Mouse (Mus musculus) limb, embryonic 14.5 days (tissue): ENCODE data around the gene Ispd. TPM values are rescaled to one million over a fixed set of nuclear protein-coding genes. Genes with fewer than 3 reads are reported as not detected.
A peak's percentile ranks its signal among the peaks of the same experiment; 100 is the strongest.

Experiments used
- ATAC-seq: fragments of 200-750 bp; cut with Nextera tagmentation; 2 replicates; pipeline ENCODE4 v1.8.0; 2017; ENCODE audit warnings: low read depth, moderate number of reproducible peaks, moderate TSS enrichment; ENCODE audit not compliant: low FRiP score
- DNase-seq: peaks from one replicate; pipeline ENCODE4 v3.0.0-alpha.2; 2015; ENCODE audit warnings: low spot score
- H3K27ac ChIP-seq: fragments of 300-500 bp; sonication (generic); replicated peaks from 2 replicates; pipeline ENCODE4 v1.5.1; 2014; ENCODE audit warnings: low read depth, mild to moderate bottlenecking, low read length, moderate library complexity, mixed read lengths
- H3K27me3 ChIP-seq: fragments of 300-500 bp; sonication (generic); 2 replicates; pipeline ENCODE4 v1.6.1; 2014; ENCODE audit warnings: low read length, mixed read lengths; ENCODE audit not compliant: control insufficient read depth, insufficient read depth
- H3K36me3 ChIP-seq: fragments of 300-500 bp; sonication (generic); 2 replicates; pipeline ENCODE4 v1.6.1; 2014; ENCODE audit warnings: mild to moderate bottlenecking, low read length, moderate library complexity, mixed read lengths; ENCODE audit not compliant: control insufficient read depth, insufficient read depth
- H3K4me1 ChIP-seq: fragments of 300-500 bp; sonication (generic); 2 replicates; pipeline ENCODE4 v1.6.1; 2014; ENCODE audit warnings: antibody characterized with exemption, low read length, mixed read lengths; ENCODE audit not compliant: control insufficient read depth, insufficient read depth
- H3K4me2 ChIP-seq: fragments of 300-500 bp; sonication (generic); replicated peaks from 2 replicates; pipeline ENCODE4 v1.6.1; 2014; ENCODE audit warnings: low read depth, mild to moderate bottlenecking, low read length, moderate library complexity; ENCODE audit not compliant: severe bottlenecking
- H3K4me3 ChIP-seq: fragments of 300-500 bp; sonication (generic); replicated peaks from 2 replicates; pipeline ENCODE4 v1.5.1; 2014; ENCODE audit warnings: low read length
- H3K9ac ChIP-seq: fragments of 300-500 bp; sonication (generic); 2 replicates; pipeline ENCODE4 v1.6.1; 2014; ENCODE audit warnings: mild to moderate bottlenecking, low read depth, low read length, moderate library complexity; ENCODE audit not compliant: severe bottlenecking
- H3K9me3 ChIP-seq: fragments of 300-500 bp; sonication (generic); 2 replicates; pipeline ENCODE4 v1.6.1; 2016; ENCODE audit warnings: low read length; ENCODE audit not compliant: control insufficient read depth
- POLR2A ChIP-seq: fragments of 200-500 bp; IDR thresholded peaks from 2 replicates; pipeline ENCODE4 v1.8.0; 2012; ENCODE audit warnings: inconsistent platforms, mild to moderate bottlenecking, moderate library complexity, borderline replicate concordance; ENCODE audit not compliant: insufficient read depth, insufficient read length; ENCODE audit errors: extremely low read depth
- WGBS: fragments of 180-500 bp; shearing (Covaris S2); extraction: QIAGEN DNeasy Blood & Tissue Kit; methylation state at CpG from one replicate; pipeline ENCODE4 v1.1.7; 2014; 5-methylcytosine and 5-hydroxymethylcytosine counted together
- polyA plus RNA-seq, 2 experiments: library from polyadenylated mRNA; depleted of rRNA in 1 of 2; stranded (reverse) in 1 of 2; unstranded in 1 of 2; fragments of >200 nt; fragmentation: Nextera tagmentation in 1 of 2; extraction: Ambion mirVana in 1 of 2; gene quantifications; 2 replicates each; pipeline versions ENCODE4 v1.2.1 to v1.2.3; 2012 to 2014

Gene Ispd
- polyA plus RNA-seq, 2 experiments, result 3.0 to 9.6 TPM

DNA sequence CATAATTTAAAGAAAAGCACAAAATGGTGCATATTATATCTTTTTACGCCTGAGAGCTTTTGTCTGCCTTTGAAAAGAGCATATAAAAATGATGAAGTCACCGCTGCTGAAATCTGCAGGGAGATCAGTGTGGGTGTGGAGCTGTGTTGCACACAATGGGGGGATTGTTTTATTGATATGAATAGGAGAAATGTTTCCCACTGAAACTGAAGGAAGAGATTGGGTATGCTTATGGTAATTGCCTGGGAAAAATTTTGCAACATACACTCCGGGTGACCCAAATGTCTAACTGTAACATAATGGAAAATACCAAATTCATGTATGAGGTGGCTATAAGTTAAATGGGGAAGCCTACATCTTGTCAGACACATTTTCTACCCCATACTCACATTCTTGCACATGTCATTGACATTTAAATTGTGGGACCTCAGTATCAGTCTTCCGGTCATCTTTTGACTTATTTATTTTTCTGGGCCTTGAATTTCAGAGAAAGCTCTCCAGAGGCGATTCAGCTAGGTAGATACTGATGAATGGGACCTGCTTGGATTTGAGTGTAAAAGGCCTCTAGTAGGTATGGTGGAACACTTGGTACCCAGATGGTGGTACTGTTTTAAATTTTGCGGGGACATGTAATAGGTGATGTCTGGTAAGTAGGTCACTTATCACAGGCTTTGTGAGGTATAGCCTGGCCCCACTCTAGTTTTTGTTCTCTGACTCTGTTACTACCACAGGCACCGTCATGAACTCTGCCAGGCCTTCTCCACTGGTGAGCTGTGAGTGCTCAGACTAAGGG lies 126.1 kb downstream of the Ispd start:
- DNase-seq (no peak), ATAC-seq (peak; percentile 41; the same call in 1 of the 2 replicates)
- Histone ChIP-seq H3K4me1 (peaks cover 3% of the 10 kb centered on the region; the same call in 1 of the 2 replicates), H3K9me3 (no peaks in the 10 kb centered on the region), H3K36me3 (no peaks in the 10 kb centered on the region), H3K4me2 (no peak overlapping the region), H3K27me3 (no peaks in the 10 kb centered on the region), H3K27ac (no peak overlapping the region), H3K4me3 (no peak overlapping the region), H3K9ac (no peak overlapping the region)
- WGBS, result 80% methylated on average over 7 of the region's 7 CpGs
- TF ChIP-seq POLR2A, result no peak

- WGBS, result 45% methylated on average over 10 of the region's 10 CpGs
- peaks cover 3% of the 10 kb centered on the region; the same call in 1 of the 2 replicates for H3K4me1 ChIP-seq
- no peak overlapping the region for H3K4me3 ChIP-seq
- no peaks in the 10 kb centered on the region for H3K9me3 ChIP-seq
- DNase-seq (peak; percentile 73), ATAC-seq (peak; percentile 84)
- no peak overlapping the region for H3K9ac ChIP-seq
- no peaks in the 10 kb centered on the region for H3K36me3 ChIP-seq
- no peak for TF ChIP-seq POLR2A
- peak overlapping the region; percentile 35; the same call in 1 of the 2 replicates for H3K27ac ChIP-seq
- H3K4me2 ChIP-seq, result no peak overlapping the region
- H3K27me3 ChIP-seq, result no peaks in the 10 kb centered on the region
Measured at GRCm38 (mm10) chr12:36509954-36510642, 128.8 kb downstream of the Ispd start.

- no peaks in the 10 kb centered on the region for H3K4me1 ChIP-seq
- H3K36me3 ChIP-seq, result no peaks in the 10 kb centered on the region
- no peaks in the 10 kb centered on the region for H3K9me3 ChIP-seq
- no peak for TF ChIP-seq POLR2A
- no peak overlapping the region for H3K27ac ChIP-seq
- no peak overlapping the region for H3K4me2 ChIP-seq
- no peak overlapping the region for H3K9ac ChIP-seq
- no peaks in the 10 kb centered on the region for H3K27me3 ChIP-seq
- DNase-seq (no peak), ATAC-seq (no peak)
- H3K4me3 ChIP-seq, result no peak overlapping the region
- 93% methylated on average over 2 of the region's 2 CpGs for WGBS
Measured at GRCm38 (mm10) chr12:36521774-36522173, 140.5 kb downstream of the Ispd start.

GRCm38 (mm10) chr12:36523515-36523914 lies 142.3 kb downstream of the Ispd start:
- H3K4me3 ChIP-seq, result no peak overlapping the region
- TF ChIP-seq POLR2A, result no peak
- no peak for DNase-seq
- H3K4me2 ChIP-seq, result no peak overlapping the region
- no peaks in the 10 kb centered on the region for H3K4me1 ChIP-seq
- ATAC-seq, result no peak
- H3K27me3 ChIP-seq, result no peaks in the 10 kb centered on the region
- no peaks in the 10 kb centered on the region for H3K36me3 ChIP-seq
- no peak overlapping the region for H3K27ac ChIP-seq
- no peak overlapping the region for H3K9ac ChIP-seq
- H3K9me3 ChIP-seq, result no peaks in the 10 kb centered on the region
- WGBS, result 82% methylated on average over 2 of the region's 2 CpGs

DNA sequence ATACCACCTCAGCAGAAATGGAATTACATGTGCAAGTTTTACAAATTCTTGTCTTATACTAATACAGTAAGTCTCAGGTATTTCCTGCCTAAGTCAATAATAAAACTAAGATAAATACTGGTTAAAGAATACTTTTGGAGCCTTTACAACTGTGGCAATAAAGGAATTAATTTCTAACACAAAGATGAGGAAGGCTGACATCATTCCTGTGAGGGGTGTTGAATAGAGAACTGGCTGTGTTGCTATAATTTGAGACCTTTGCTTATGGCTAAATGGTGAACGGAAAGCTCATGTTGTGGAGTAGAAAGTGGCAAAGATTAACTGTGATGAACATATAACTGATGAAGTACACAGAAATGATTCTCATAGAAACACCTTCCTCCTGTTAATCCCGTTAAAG lies 149.7 kb downstream of the Ispd start:
- 63% methylated on average over 2 of the region's 2 CpGs for WGBS

More for the DNA sequence above, 149.7 kb downstream of the Ispd start:
- TF ChIP-seq POLR2A, result no peak
- Histone ChIP-seq H3K4me3 (no peak overlapping the region), H3K27ac (no peak overlapping the region), H3K4me2 (no peak overlapping the region), H3K36me3 (no peaks in the 10 kb centered on the region), H3K27me3 (no peaks in the 10 kb centered on the region), H3K9ac (no peak overlapping the region), H3K9me3 (no peaks in the 10 kb centered on the region), H3K4me1 (no peaks in the 10 kb centered on the region)
- DNase-seq, result no peak
- no peak for ATAC-seq
